Mouse (Mus musculus) MEL (cell line): ENCODE results near the gene Gpam. TPM values are rescaled to one million over a fixed set of nuclear protein-coding genes. Genes with fewer than 3 reads are reported as not detected.

Experiments
- DNase-seq: peaks from one replicate; pipeline ENCODE4 v3.0.0; 2011; ENCODE audit warnings: low read depth, low spot score
- H3K27ac ChIP-seq: 2 replicates; pipeline ENCODE4 v1.5.1; 2012; ENCODE audit warnings: low read depth, mild to moderate bottlenecking, control low read depth, low read length, moderate library complexity; ENCODE audit not compliant: control insufficient read depth
- H3K27me3 ChIP-seq, 2 experiments: fragments of 150-350 bp in 1 of 2; sonication (generic) in 1 of 2; 2 replicates each; pipeline ENCODE4 v1.6.1; 2012; ENCODE audit warnings: low read length in 2 of 2, mild to moderate bottlenecking in 2 of 2, improper control_type of control experiment in 1 of 2, moderate library complexity in 1 of 2; ENCODE audit not compliant: insufficient read depth in 2 of 2, control insufficient read depth in 1 of 2
- H3K36me3 ChIP-seq, 2 experiments: 2 replicates each; pipeline ENCODE4 v1.6.1; 2012 to 2014; ENCODE audit warnings: low read length in 2 of 2, improper control_type of control experiment in 1 of 2, inconsistent platforms in 1 of 2, mild to moderate bottlenecking in 1 of 2; ENCODE audit not compliant: insufficient read depth in 2 of 2, control insufficient read depth in 1 of 2
- H3K4me1 ChIP-seq, 2 experiments: fragments of 150-350 bp in 1 of 2; sonication (generic) in 1 of 2; 2 replicates each; pipeline ENCODE4 v1.6.1; 2012; ENCODE audit warnings: low read length in 2 of 2, improper control_type of control experiment in 1 of 2, mild to moderate bottlenecking in 1 of 2; ENCODE audit not compliant: insufficient read depth in 2 of 2, control insufficient read depth in 1 of 2
- H3K4me3 ChIP-seq, 2 experiments: fragments of 150-350 bp in 1 of 2; sonication (generic) in 1 of 2; 2 replicates each; pipeline ENCODE4 v1.5.1; 2012; ENCODE audit warnings: low read depth in 2 of 2, low read length in 2 of 2, mild to moderate bottlenecking in 2 of 2, moderate library complexity in 2 of 2, control low read depth in 1 of 2, improper control_type of control experiment in 1 of 2; ENCODE audit not compliant: control insufficient read depth in 1 of 2, insufficient read depth in 1 of 2
- H3K79me2 ChIP-seq: 2 replicates; pipeline ENCODE4 v1.6.1; 2012; ENCODE audit warnings: mild to moderate bottlenecking, low read length, moderate library complexity; ENCODE audit not compliant: control insufficient read depth, poor library complexity, insufficient read depth
- H3K9ac ChIP-seq: 2 replicates; pipeline ENCODE4 v1.6.1; 2012; ENCODE audit warnings: low read depth, mild to moderate bottlenecking, control low read depth, low read length, moderate library complexity; ENCODE audit not compliant: control insufficient read depth, poor library complexity, severe bottlenecking
- H3K9me3 ChIP-seq: fragments of 150-350 bp; sonication (generic); replicated peaks from 2 replicates; pipeline ENCODE4 v1.6.1; 2012; ENCODE audit warnings: mild to moderate bottlenecking, low read length, improper control_type of control experiment, moderate library complexity; ENCODE audit not compliant: insufficient read depth
- BHLHE40 ChIP-seq: IDR thresholded peaks from 2 replicates; pipeline ENCODE4 v1.6.1; 2012; ENCODE audit warnings: low read depth, mild to moderate bottlenecking, inconsistent platforms, low read length, improper control_type of control experiment, borderline replicate concordance
- CHD1 ChIP-seq: IDR thresholded peaks from 2 replicates; pipeline ENCODE4 v1.6.1; 2012; ENCODE audit warnings: low read depth, mild to moderate bottlenecking, inconsistent platforms, low read length, improper control_type of control experiment
- CHD2 ChIP-seq: IDR thresholded peaks from 2 replicates; pipeline ENCODE4 v1.6.1; 2011; ENCODE audit warnings: low read length, improper control_type of control experiment
- CTCF ChIP-seq, 3 experiments: IDR thresholded peaks in 2 of 3; conservative IDR thresholded peaks in 1 of 3; 2 replicates each; pipeline ENCODE4 v1.5.1; 2011 to 2012; ENCODE audit warnings: low read length in 3 of 3, low read depth in 2 of 3, mild to moderate bottlenecking in 2 of 3, improper control_type of control experiment in 1 of 3, inconsistent platforms in 1 of 3, mixed read lengths in 1 of 3, moderate library complexity in 1 of 3; ENCODE audit not compliant: control insufficient read depth in 1 of 3, insufficient read depth in 1 of 3, poor library complexity in 1 of 3, severe bottlenecking in 1 of 3
- E2F4 ChIP-seq: IDR thresholded peaks from 2 replicates; pipeline ENCODE4 v1.6.1; 2011; ENCODE audit warnings: low read depth, low read length, improper control_type of control experiment, borderline replicate concordance
- ELF1 ChIP-seq: IDR thresholded peaks from 2 replicates; pipeline ENCODE4 v1.6.1; 2014; ENCODE audit warnings: low read depth, mild to moderate bottlenecking, inconsistent platforms, low read length, improper control_type of control experiment, moderate library complexity
- EP300 ChIP-seq, 2 experiments: IDR thresholded peaks; 2 replicates each; pipeline ENCODE4 v1.6.1; 2011; ENCODE audit warnings: improper control_type of control experiment in 2 of 2, low read length in 2 of 2, low read depth in 1 of 2, mild to moderate bottlenecking in 1 of 2
- ETS1 ChIP-seq: IDR thresholded peaks from 2 replicates; pipeline ENCODE4 v1.6.1; 2012; ENCODE audit warnings: low read depth, mild to moderate bottlenecking, inconsistent platforms, low read length, improper control_type of control experiment, moderate library complexity
- GABPA ChIP-seq: IDR thresholded peaks from 2 replicates; pipeline ENCODE4 v1.6.1; 2012; ENCODE audit warnings: low read depth, mild to moderate bottlenecking, inconsistent platforms, low read length, improper control_type of control experiment, moderate library complexity
- GATA1 ChIP-seq: IDR thresholded peaks from 2 replicates; pipeline ENCODE4 v1.6.1; 2011; ENCODE audit warnings: low read depth, low read length, improper control_type of control experiment
- HCFC1 ChIP-seq: IDR thresholded peaks from 2 replicates; pipeline ENCODE4 v1.6.1; 2012; ENCODE audit warnings: low read depth, mild to moderate bottlenecking, inconsistent platforms, low read length, improper control_type of control experiment, moderate library complexity
- JUND ChIP-seq: IDR thresholded peaks from 2 replicates; pipeline ENCODE4 v1.6.1; 2011; ENCODE audit warnings: low read depth, mild to moderate bottlenecking, improper control_type of control experiment, low read length
- MAFK ChIP-seq: IDR thresholded peaks from 2 replicates; pipeline ENCODE4 v1.6.1; 2011; ENCODE audit warnings: low read depth, mild to moderate bottlenecking, low read length, improper control_type of control experiment, borderline replicate concordance
- MAX ChIP-seq: IDR thresholded peaks from 2 replicates; pipeline ENCODE4 v1.6.1; 2011; ENCODE audit warnings: low read length, improper control_type of control experiment
- MAZ ChIP-seq: IDR thresholded peaks from 2 replicates; pipeline ENCODE4 v1.6.1; 2012; ENCODE audit warnings: low read depth, mild to moderate bottlenecking, inconsistent platforms, low read length, improper control_type of control experiment
- MEF2A ChIP-seq: IDR thresholded peaks from 2 replicates; pipeline ENCODE4 v1.6.1; 2014; ENCODE audit warnings: low read depth, mild to moderate bottlenecking, inconsistent platforms, low read length, improper control_type of control experiment; ENCODE audit not compliant: poor library complexity, insufficient replicate concordance, severe bottlenecking; ENCODE audit errors: extremely low read depth
- MXI1 ChIP-seq: IDR thresholded peaks from 2 replicates; pipeline ENCODE4 v1.6.1; 2011; ENCODE audit warnings: mild to moderate bottlenecking, low read depth, low read length, improper control_type of control experiment
- MYB ChIP-seq: IDR thresholded peaks from 2 replicates; pipeline ENCODE4 v1.6.1; 2011; ENCODE audit warnings: mild to moderate bottlenecking, low read depth, low read length, improper control_type of control experiment
- MYC ChIP-seq: IDR thresholded peaks from 2 replicates; pipeline ENCODE4 v1.6.1; 2011; ENCODE audit warnings: low read depth, mild to moderate bottlenecking, low read length, improper control_type of control experiment, moderate library complexity
- NELFE ChIP-seq: IDR thresholded peaks from 2 replicates; pipeline ENCODE4 v1.6.1; 2011; ENCODE audit warnings: low read depth, low read length, improper control_type of control experiment
- NRF1 ChIP-seq: IDR thresholded peaks from 2 replicates; pipeline ENCODE4 v1.6.1; 2014; ENCODE audit warnings: low read depth, mild to moderate bottlenecking, inconsistent platforms, low read length, improper control_type of control experiment, moderate library complexity; ENCODE audit not compliant: poor library complexity, insufficient read depth, severe bottlenecking
- POLR2A ChIP-seq, 2 experiments: IDR thresholded peaks; 2 replicates each; pipeline ENCODE4 v1.6.1; 2011 to 2012; ENCODE audit warnings: low read length in 2 of 2, mild to moderate bottlenecking in 2 of 2, control low read depth in 1 of 2, improper control_type of control experiment in 1 of 2, low read depth in 1 of 2, moderate library complexity in 1 of 2; ENCODE audit not compliant: control insufficient read depth in 1 of 2, insufficient read depth in 1 of 2, poor library complexity in 1 of 2
- POLR2AphosphoS2 ChIP-seq: IDR thresholded peaks from 2 replicates; pipeline ENCODE4 v1.6.1; 2011; ENCODE audit warnings: low read length, improper control_type of control experiment
- POLR2AphosphoS5 ChIP-seq: IDR thresholded peaks from 2 replicates; pipeline ENCODE4 v1.6.1; 2012; ENCODE audit warnings: low read depth, borderline replicate concordance, mild to moderate bottlenecking, inconsistent platforms, low read length, moderate library complexity, mixed read lengths
- RAD21 ChIP-seq: IDR thresholded peaks from 2 replicates; pipeline ENCODE4 v1.6.1; 2011; ENCODE audit warnings: mild to moderate bottlenecking, low read depth, low read length, improper control_type of control experiment
- RCOR1 ChIP-seq: IDR thresholded peaks from 2 replicates; pipeline ENCODE4 v1.6.1; 2012; ENCODE audit warnings: low read depth, mild to moderate bottlenecking, inconsistent platforms, low read length, improper control_type of control experiment
- SIN3A ChIP-seq: IDR thresholded peaks from 2 replicates; pipeline ENCODE4 v1.6.1; 2012; ENCODE audit warnings: low read length, improper control_type of control experiment, inconsistent platforms
- SMC3 ChIP-seq: IDR thresholded peaks from 2 replicates; pipeline ENCODE4 v1.6.1; 2011; ENCODE audit warnings: low read depth, low read length, improper control_type of control experiment
- TAL1 ChIP-seq: IDR thresholded peaks from 2 replicates; pipeline ENCODE4 v1.6.1; 2012; ENCODE audit warnings: mild to moderate bottlenecking, inconsistent platforms, low read length, moderate library complexity, mixed read lengths
- TBP ChIP-seq: IDR thresholded peaks from 2 replicates; pipeline ENCODE4 v1.8.0; 2011; ENCODE audit warnings: low read depth, low read length, improper control_type of control experiment
- TCF12 ChIP-seq: IDR thresholded peaks from 2 replicates; pipeline ENCODE4 v1.6.1; 2014; ENCODE audit warnings: low read depth, mild to moderate bottlenecking, inconsistent platforms, low read length, improper control_type of control experiment, moderate library complexity
- UBTF ChIP-seq: IDR thresholded peaks from 2 replicates; pipeline ENCODE4 v1.6.1; 2012; ENCODE audit warnings: low read depth, mild to moderate bottlenecking, inconsistent platforms, low read length, improper control_type of control experiment, moderate library complexity, borderline replicate concordance; ENCODE audit not compliant: insufficient read depth
- USF1 ChIP-seq: IDR thresholded peaks from 2 replicates; pipeline ENCODE4 v1.6.1; 2014; ENCODE audit warnings: low read depth, mild to moderate bottlenecking, inconsistent platforms, low read length, improper control_type of control experiment, moderate library complexity
- USF2 ChIP-seq, 2 experiments: IDR thresholded peaks; 2 replicates each; pipeline ENCODE4 v1.6.1; 2011 to 2012; ENCODE audit warnings: improper control_type of control experiment in 2 of 2, low read length in 2 of 2, borderline replicate concordance in 1 of 2, inconsistent platforms in 1 of 2, low read depth in 1 of 2, mild to moderate bottlenecking in 1 of 2; ENCODE audit not compliant: insufficient read depth in 1 of 2
- ZC3H11A ChIP-seq: IDR thresholded peaks from 2 replicates; pipeline ENCODE4 v1.6.1; 2012; ENCODE audit warnings: low read depth, mild to moderate bottlenecking, inconsistent platforms, low read length, improper control_type of control experiment
- ZKSCAN1 ChIP-seq: IDR thresholded peaks from 2 replicates; pipeline ENCODE4 v1.6.1; 2012; ENCODE audit warnings: low read depth, mild to moderate bottlenecking, inconsistent platforms, low read length, improper control_type of control experiment, moderate library complexity
- ZMIZ1 ChIP-seq: IDR thresholded peaks from 2 replicates; pipeline ENCODE4 v1.6.1; 2012; ENCODE audit warnings: low read depth, mild to moderate bottlenecking, inconsistent platforms, low read length, improper control_type of control experiment, moderate library complexity
- ZNF384 ChIP-seq: IDR thresholded peaks from 2 replicates; pipeline ENCODE4 v1.6.1; 2012; ENCODE audit warnings: low read depth, mild to moderate bottlenecking, inconsistent platforms, low read length, improper control_type of control experiment
- polyA plus RNA-seq, 2 experiments: library from polyadenylated mRNA; stranded (reverse) in 1 of 2; unstranded in 1 of 2; fragments of >175 nt in 1 of 2; fragments of >200 nt in 1 of 2; gene quantifications; 2 replicates each; pipeline versions ENCODE4 v1.2.1 to v1.2.4; 2012; ENCODE audit warnings: low replicate concordance in 2 of 2, low read depth in 1 of 2; ENCODE audit not compliant: insufficient read length in 2 of 2, insufficient read depth in 1 of 2, missing spikeins in 1 of 2
- total RNA-seq: library from RNA; depleted of rRNA; stranded (reverse); fragments of 300-350 nt; gene quantifications from 2 replicates; pipeline ENCODE4 v1.2.3, GENCODE M21; 2012

The Gpam gene
- total and polyA plus RNA-seq, 3 experiments: 26.2 to 327 (median 37.1) TPM

DNA sequence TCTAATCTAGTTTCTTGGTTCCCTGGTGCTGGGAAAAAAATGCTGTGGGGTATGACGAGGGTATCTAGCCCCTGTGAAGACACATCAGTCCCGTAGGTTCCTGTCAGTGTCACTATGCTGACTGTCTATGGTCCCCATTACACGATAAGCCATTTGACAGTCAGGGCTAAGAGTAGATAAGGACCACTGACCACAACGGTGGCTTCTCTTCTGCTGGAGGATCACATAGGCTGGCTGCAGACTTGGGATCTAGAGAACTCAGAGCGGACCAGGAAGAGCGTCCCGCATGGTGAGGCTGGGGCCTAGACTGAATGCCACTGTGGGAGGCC lies 41.2 kb downstream of the Gpam start:
- H3K4me3 ChIP-seq: no peak overlapping the region
- no peak for DNase-seq
- peaks cover 16 to 26% of the 10 kb centered on the region in 2 experiments for H3K4me1 ChIP-seq
- peak overlapping the region; percentile 90 for H3K27ac ChIP-seq
- H3K36me3 ChIP-seq: peaks cover 15 to 35% of the 10 kb centered on the region in 2 experiments
- H3K9me3 ChIP-seq: no peaks in the 10 kb centered on the region
- H3K9ac ChIP-seq: peak overlapping the region; percentile 46
- no peaks in the 10 kb centered on the region for H3K27me3 ChIP-seq
- H3K79me2 ChIP-seq: no peaks in the 10 kb centered on the region
- TF ChIP-seq MAFK: no peak
- TF ChIP-seq UBTF: no peak
- peak; percentile 67 to 73 for TF ChIP-seq EP300 (IDR thresholded peaks at IDR 0.05; ENCODE audit: low read depth in 1 of 2, low read length in 2 of 2)
- no peak for TF ChIP-seq ZKSCAN1
- no peak for TF ChIP-seq POLR2AphosphoS5
- no peak for TF ChIP-seq NELFE
- no peak for TF ChIP-seq MEF2A
- TF ChIP-seq USF2 (IDR thresholded peaks at IDR 0.05; ENCODE audit: borderline replicate concordance in 1 of 2, insufficient read depth in 1 of 2, low read depth in 1 of 2, low read length in 2 of 2): no peak
- TF ChIP-seq NRF1: no peak
- no peak for TF ChIP-seq BHLHE40
- no peak for TF ChIP-seq CTCF (IDR thresholded peaks at IDR 0.05 in 2 of 3, conservative IDR thresholded peaks at IDR 0.05 in 1 of 3; ENCODE audit: control insufficient read depth in 1 of 3, insufficient read depth in 1 of 3, low read depth in 2 of 3, low read length in 3 of 3, poor library complexity in 1 of 3, severe bottlenecking in 1 of 3)
- no peak for TF ChIP-seq POLR2A (IDR thresholded peaks at IDR 0.05; ENCODE audit: control insufficient read depth in 1 of 2, insufficient read depth in 1 of 2, low read depth in 1 of 2, low read length in 2 of 2, poor library complexity in 1 of 2)
- no peak for TF ChIP-seq RAD21
- TF ChIP-seq GABPA: no peak
- no peak for TF ChIP-seq USF1
- TF ChIP-seq ZC3H11A: no peak
- peak; percentile 85 for TF ChIP-seq GATA1
- peak; percentile 45 for TF ChIP-seq TAL1
- peak; percentile 73 for TF ChIP-seq TCF12
- no peak for TF ChIP-seq CHD1
- 0 out of 2 replicates have a peak, but pooled peaks have one; percentile 9 for TF ChIP-seq SIN3A
- TF ChIP-seq MYB: no peak
- TF ChIP-seq ETS1: peak; percentile 70
- TF ChIP-seq ZMIZ1: no peak
- no peak for TF ChIP-seq CHD2
- no peak for TF ChIP-seq POLR2AphosphoS2
- no peak for TF ChIP-seq SMC3
- TF ChIP-seq ZNF384: peak; percentile 46
- TF ChIP-seq MXI1: no peak; the same call in 1 of the 2 replicates
- no peak for TF ChIP-seq E2F4
- no peak for TF ChIP-seq MYC
- 0 out of 2 replicates have a peak, but pooled peaks have one; percentile 7 for TF ChIP-seq TBP
- 0 out of 2 replicates have a peak, but pooled peaks have one; percentile 23 for TF ChIP-seq ELF1
- TF ChIP-seq RCOR1: peak; percentile 24; the same call in 1 of the 2 replicates
- no peak for TF ChIP-seq JUND
- TF ChIP-seq MAX: peak; percentile 41; the same call in 1 of the 2 replicates
- no peak for TF ChIP-seq HCFC1
- peak; percentile 45; the same call in 1 of the 2 replicates for TF ChIP-seq MAZ
